Mouse (Mus musculus) heart, postnatal 14 days (tissue): ENCODE measurements at regions not wholly inside any gene's neighbourhood (a gene's known extent, or its start where the extent isn't known, plus 50 kb on each side); places are given as distances from the start of the nearest gene placed in this dataset.

ENCODE experiments used
- DNase-seq, 2 experiments: peaks; one replicate each; pipeline ENCODE4 v3.0.0; 2021 to 2022
- intact Hi-C: fragments of 180-260 bp; cut with DNase I; formaldehyde crosslinking; loops from one replicate; pipeline ENCODE4 v1.15.1; 2025
- microRNA-seq, 2 experiments: library from miRNA; unstranded; fragments of <30 nt; microRNA quantifications; one replicate each; pipeline ENCODE4 v1.2.0; 2021 to 2022

DNA sequence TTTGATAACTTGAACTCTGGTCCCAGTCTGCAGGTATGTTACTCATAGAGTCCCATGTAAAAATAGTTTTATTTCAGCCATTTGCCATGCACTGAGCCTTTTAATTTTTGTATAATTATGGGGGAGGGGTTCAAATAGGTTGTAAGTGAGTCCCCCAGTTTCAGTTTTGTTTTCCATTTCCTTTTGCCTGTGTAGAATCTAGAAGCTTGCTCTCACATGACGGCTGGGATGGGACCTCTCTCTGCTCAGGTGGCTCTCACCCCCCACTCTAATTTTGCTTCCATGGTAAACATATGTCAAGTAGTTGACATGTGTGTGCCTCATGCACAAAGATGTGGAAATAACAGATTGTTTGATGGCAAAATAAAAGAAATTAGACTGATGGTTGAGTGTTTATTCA is 73.8 kb upstream of the Runx1 start:
- intact Hi-C loops = no loop called here
- DNase-seq = no peak

DNA sequence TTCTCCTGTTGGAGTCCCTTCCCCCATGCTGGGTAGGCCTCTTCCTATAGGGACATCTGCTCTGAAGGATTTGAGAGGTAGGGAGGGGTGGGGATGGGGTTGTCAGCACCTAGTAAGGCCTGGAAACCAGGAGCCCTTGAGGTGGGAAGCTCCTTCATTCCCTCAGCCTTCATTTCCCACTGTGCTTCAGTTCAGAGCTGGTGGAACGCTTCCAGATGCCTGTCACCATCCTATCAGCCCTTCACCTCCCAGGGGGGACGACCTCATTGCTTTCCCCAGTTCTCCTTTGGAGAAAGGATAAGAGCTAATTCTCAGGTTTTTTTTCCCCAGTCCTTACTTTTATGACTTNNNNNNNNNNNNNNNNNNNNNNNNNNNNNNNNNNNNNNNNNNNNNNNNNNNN is 65.8 kb upstream of the Runx1 start:
- peak; percentile 7 to 50 for DNase-seq
- intact Hi-C loops = no loop called here

DNA sequence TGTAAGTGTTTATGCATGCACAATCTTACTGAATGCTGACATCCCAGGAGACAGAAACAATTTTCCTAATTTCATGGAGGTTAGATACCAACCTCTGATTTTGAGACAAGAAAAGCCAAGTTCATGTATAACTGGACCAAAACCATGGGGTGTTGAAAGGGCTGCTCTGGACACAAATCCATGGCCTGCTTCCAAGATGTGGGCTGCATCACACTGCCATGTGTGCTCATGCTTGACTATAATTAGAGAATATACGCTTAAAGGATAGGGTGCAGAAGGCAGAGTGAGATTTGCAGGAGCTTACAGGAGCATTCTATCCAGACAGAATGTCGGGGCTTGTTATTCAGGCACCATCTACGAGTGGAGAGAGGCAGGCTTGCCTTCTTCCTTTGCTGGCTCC is 64.8 kb upstream of the Runx1 start:
- DNase-seq = no peak
- intact Hi-C loops = no loop called here

DNA sequence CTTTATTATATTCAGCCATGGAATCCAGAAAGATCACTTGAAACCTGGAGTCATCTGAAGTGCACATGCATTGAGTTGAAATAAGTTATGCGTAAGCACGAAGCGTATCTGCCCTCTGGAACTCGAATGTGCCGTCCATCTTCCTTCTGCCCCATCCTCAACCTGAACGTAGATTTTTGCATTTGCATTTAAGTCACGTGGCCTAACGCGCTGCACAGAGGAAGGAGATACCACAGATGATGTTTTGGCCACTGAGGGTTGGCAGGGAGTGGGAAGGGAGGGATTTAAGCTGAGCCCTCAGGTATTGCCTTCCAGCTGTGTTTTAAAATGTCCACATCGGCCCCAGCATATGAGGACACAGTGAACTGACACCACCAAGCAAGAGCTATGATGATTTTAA is 63.6 kb upstream of the Runx1 start:
- intact Hi-C loops = no loop called here
- no peak for DNase-seq

DNA sequence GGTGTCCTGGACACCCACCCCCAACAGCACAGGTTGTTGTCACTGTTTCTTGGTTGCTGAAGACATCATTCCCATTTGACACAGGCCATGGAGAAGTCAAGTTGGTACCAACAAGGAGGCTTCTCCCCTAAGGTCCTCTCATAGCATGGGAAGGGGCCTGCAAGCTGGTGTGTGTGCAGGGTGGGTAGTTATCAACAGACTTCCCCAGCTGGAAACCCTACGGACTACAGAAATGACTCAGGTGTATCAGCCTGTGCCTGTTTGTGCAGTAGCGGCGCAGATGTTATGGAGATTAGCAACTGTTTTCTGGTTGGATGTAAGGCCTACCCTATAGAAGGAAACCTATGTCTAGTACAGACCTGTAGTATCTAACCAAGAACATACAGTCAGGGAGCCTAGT is 60.3 kb upstream of the Runx1 start:
- intact Hi-C loops = no loop called here
- no peak for DNase-seq

DNA sequence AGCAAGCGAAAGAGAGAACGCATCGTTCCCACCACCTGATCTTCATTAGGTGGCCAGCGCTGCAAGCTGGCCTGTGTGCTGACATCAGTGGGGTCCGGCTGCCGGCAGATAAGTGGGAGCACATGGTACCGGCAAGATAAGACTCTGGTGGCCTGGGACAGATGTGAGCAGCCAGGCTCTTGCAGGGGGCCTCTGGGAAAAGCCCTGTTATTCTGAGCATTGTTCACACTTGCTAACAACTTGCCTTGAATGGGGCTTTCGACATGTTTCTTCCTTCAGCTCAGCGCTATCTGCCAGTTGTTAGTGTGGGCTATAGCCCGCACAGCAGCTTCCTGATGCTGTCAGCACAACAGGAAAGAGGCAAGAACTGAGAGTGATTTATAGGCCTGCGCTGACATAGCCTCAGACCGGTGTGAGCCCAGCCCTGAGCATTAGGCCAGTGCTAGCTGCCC is 57.9 kb upstream of the Runx1 start:
- DNase-seq = peak; percentile 5 to 13
- intact Hi-C loops = no loop called here

DNA sequence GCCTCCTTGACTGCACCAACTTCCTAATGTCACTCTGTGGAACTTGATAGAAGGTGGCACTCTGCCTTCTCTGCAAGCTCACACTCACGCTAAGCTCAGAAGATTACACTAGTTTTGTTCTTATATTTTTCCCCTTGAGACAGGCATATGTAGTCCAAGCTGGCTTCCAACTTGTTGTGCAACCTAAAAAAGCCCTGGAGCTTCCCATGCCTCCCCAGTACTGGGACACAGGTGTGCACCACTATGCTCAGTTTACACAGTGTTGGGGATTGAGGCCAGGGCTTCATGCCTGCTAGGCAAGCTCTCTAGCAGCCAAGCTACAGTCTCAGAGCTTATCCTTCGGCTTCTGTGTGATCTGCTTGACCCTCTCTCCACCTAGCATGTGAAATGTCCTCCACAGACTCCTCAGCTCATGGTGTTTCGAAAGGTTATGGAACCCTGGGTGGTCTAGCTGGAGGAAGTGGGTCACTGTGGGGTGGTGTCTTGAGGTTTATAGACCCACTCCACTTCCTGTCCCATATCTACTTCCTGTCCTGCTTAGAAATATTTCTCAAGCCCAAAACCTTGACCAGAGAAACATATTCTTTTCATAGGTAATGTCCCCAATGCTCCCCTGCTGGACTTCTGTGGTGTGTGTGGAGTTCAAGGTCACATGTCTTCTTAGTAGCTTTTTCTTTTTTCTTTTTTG is 54.6 kb upstream of the Runx1 start:
- no peak for DNase-seq
- intact Hi-C loops = no loop called here

DNA sequence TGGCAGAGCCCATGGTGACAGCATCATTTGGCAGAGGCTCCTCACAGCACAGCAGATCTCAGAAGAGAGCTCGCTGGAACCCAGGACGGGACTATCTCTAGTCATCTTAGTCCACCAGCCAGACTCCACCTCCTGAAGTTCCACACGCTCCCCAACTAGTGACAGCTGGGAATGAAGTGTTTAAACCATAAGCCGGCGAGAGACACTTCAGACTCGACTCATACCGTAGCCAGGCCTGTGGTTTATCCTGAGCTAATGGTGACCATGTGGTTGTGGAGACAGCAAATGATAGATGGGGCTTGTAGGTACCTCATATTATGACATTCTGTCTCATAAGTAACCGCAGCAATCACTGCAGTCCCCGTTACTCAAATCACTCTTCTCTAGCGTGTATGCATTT is 52.1 kb upstream of the Runx1 start:
- no peak for DNase-seq
- intact Hi-C loops = no loop called here

Small RNA genes in the stretch of these regions (microRNA-seq; reads per million reads assigned to microRNA genes)
- gene Gm28003 = 0 reads per million in 2 experiments
- gene Mir802 = 0 to 0.12 reads per million in 2 experiments
